Mouse (Mus musculus) embryonic fibroblast, embryonic 13.5 days (primary cell): ENCODE results near the gene Ldhal6b. TPM values are rescaled to one million over a fixed set of nuclear protein-coding genes. Genes with fewer than 3 reads are reported as not detected.
"Not testable (repeated sequence)": the region's sequence is repeated elsewhere in the genome, so short reads cannot be mapped to it uniquely, and the experiment has no call there.

Source experiments
- H3K27ac ChIP-seq: 2 replicates; pipeline ENCODE4 v1.5.1; 2012; ENCODE audit warnings: low read length, control low read depth, inconsistent platforms; ENCODE audit not compliant: insufficient read depth
- H3K4me1 ChIP-seq: 2 replicates; pipeline ENCODE4 v1.6.1; 2011; ENCODE audit warnings: low read length; ENCODE audit not compliant: control insufficient read depth, insufficient read depth
- H3K4me3 ChIP-seq: 2 replicates; pipeline ENCODE4 v1.5.1; 2011; ENCODE audit warnings: mild to moderate bottlenecking, control low read depth, low read length; ENCODE audit not compliant: insufficient read depth
- CTCF ChIP-seq: IDR thresholded peaks from 2 replicates; pipeline ENCODE4 v1.5.1; 2011; ENCODE audit warnings: mild to moderate bottlenecking, control low read depth, low read length, moderate library complexity, borderline replicate concordance; ENCODE audit not compliant: insufficient read depth
- POLR2A ChIP-seq: IDR thresholded peaks from 2 replicates; pipeline ENCODE4 v1.6.1; 2011; ENCODE audit warnings: low read depth, mild to moderate bottlenecking, control low read depth, low read length, moderate library complexity
- polyA plus RNA-seq: library from polyadenylated mRNA; stranded (reverse); fragments of >200 nt; gene quantifications from 2 replicates; pipeline ENCODE4 v1.2.4, GENCODE M21; 2011; ENCODE audit warnings: low read depth; ENCODE audit not compliant: missing spikeins, insufficient read length

Gene Ldhal6b
- polyA plus RNA-seq = 0.35 and 0.68 TPM in 2 replicates

- Histone ChIP-seq H3K4me1 (no peaks in the 10 kb centered on the region), H3K4me3 (no peak within 1 kb of the TSS), H3K27ac (no peak within 1 kb of the TSS)
- TF ChIP-seq CTCF = no peak
- TF ChIP-seq POLR2A = no peak
Measured at GRCm38 (mm10) chr17:5418545-5418944, at the start of gene Ldhal6b. Gene Ldhal6b (minus strand): TSS chr17:5418767.

- Histone ChIP-seq H3K4me1 (no peaks in the 10 kb centered on the region), H3K4me3 (no peak overlapping the region), H3K27ac (no peak overlapping the region)
- no peak for TF ChIP-seq POLR2A
- TF ChIP-seq CTCF = no peak
Measured at GRCm38 (mm10) chr17:5467177-5467576, 48.6 kb upstream of the Ldhal6b start.

- H3K4me3 ChIP-seq = no peak overlapping the region
- TF ChIP-seq POLR2A (no peak), CTCF (no peak)
Measured at GRCm38 (mm10) chr17:5466736-5467135, 48.2 kb upstream of the Ldhal6b start.

GRCm38 (mm10) chr17:5463912-5464311, 45.3 kb upstream of the Ldhal6b start:
- TF ChIP-seq CTCF (no peak), POLR2A (no peak)
- Histone ChIP-seq H3K4me1 (no peaks in the 10 kb centered on the region), H3K27ac (no peak overlapping the region), H3K4me3 (no peak overlapping the region)

More at GRCm38 (mm10) chr17:5466736-5467135, 48.2 kb upstream of the Ldhal6b start:
- Histone ChIP-seq H3K4me1 (no peaks in the 10 kb centered on the region), H3K27ac (no peak overlapping the region)

- Histone ChIP-seq H3K27ac (no peak overlapping the region), H3K4me1 (no peaks in the 10 kb centered on the region)
- no peak for TF ChIP-seq POLR2A
- TF ChIP-seq CTCF = no peak
Measured at GRCm38 (mm10) chr17:5453657-5454056, 35.1 kb upstream of the Ldhal6b start.

GRCm38 (mm10) chr17:5443751-5444150, 25.2 kb upstream of the Ldhal6b start:
- Histone ChIP-seq H3K4me1 (no peaks in the 10 kb centered on the region), H3K4me3 (no peak overlapping the region), H3K27ac (no peak overlapping the region)
- no peak for TF ChIP-seq CTCF
- no peak for TF ChIP-seq POLR2A

More at GRCm38 (mm10) chr17:5453657-5454056, 35.1 kb upstream of the Ldhal6b start:
- no peak overlapping the region for H3K4me3 ChIP-seq

- no peak for TF ChIP-seq CTCF
- TF ChIP-seq POLR2A = no peak
- H3K27ac ChIP-seq = no peak overlapping the region
- H3K4me1 ChIP-seq = no peaks in the 10 kb centered on the region
- H3K4me3 ChIP-seq = no peak overlapping the region
Measured at GRCm38 (mm10) chr17:5443260-5443659, 24.7 kb upstream of the Ldhal6b start.

GRCm38 (mm10) chr17:5442403-5442802, 23.8 kb upstream of the Ldhal6b start:
- not testable (repeated sequence) for H3K4me3 ChIP-seq, H3K27ac ChIP-seq, H3K4me1 ChIP-seq

- H3K4me1 ChIP-seq = no peaks in the 10 kb centered on the region; the same call in 1 of the 2 replicates
- 0 out of 2 replicates have a peak within 1 kb of the TSS, but pooled peaks have one; percentile 15 for H3K27ac ChIP-seq
- peak within 1 kb of the TSS; percentile 65 for H3K4me3 ChIP-seq
- TF ChIP-seq POLR2A (peak; percentile 68), CTCF (peak; percentile 49; the same call in 1 of the 2 replicates)
Measured at GRCm38 (mm10) chr17:5440159-5440971, 21.8 kb upstream of the Ldhal6b start, which contains the start of gene Tmem242. Gene Tmem242 (minus strand): TSS chr17:5440259.

GRCm38 (mm10) chr17:5439831-5440158, 21.2 kb upstream of the Ldhal6b start:
- Histone ChIP-seq H3K4me1 (no peaks in the 10 kb centered on the region; the same call in 1 of the 2 replicates), H3K27ac (no peak overlapping the region), H3K4me3 (peak overlapping the region; percentile 65)
- TF ChIP-seq POLR2A (no peak), CTCF (no peak)
